Mouse (Mus musculus) forebrain, postnatal 0 days (tissue): ENCODE measurements around the gene Sult1a1. TPM values are rescaled to one million over a fixed set of nuclear protein-coding genes. Genes with fewer than 3 reads are reported as not detected.

Source experiments
- ATAC-seq: fragments of 200-750 bp; cut with Nextera tagmentation; 2 replicates; pipeline ENCODE4 v1.8.0; 2017; ENCODE audit warnings: mild to moderate bottlenecking, moderate library complexity
- DNase-seq: peaks from one replicate; pipeline ENCODE4 v3.0.0-alpha.2; 2015
- H3K27ac ChIP-seq: fragments of 300-500 bp; sonication (generic); 2 replicates; pipeline ENCODE4 v1.5.1; 2014; ENCODE audit warnings: low read depth, mild to moderate bottlenecking, antibody characterized with exemption, low read length, moderate library complexity, mixed read lengths
- H3K27me3 ChIP-seq: fragments of 300-500 bp; sonication (generic); 2 replicates; pipeline ENCODE4 v1.6.1; 2014; ENCODE audit warnings: mild to moderate bottlenecking, low read length, mixed read lengths; ENCODE audit not compliant: insufficient read depth
- H3K36me3 ChIP-seq: fragments of 300-500 bp; sonication (generic); 2 replicates; pipeline ENCODE4 v1.6.1; 2014; ENCODE audit warnings: mild to moderate bottlenecking, moderate library complexity; ENCODE audit not compliant: insufficient read depth
- H3K4me1 ChIP-seq: fragments of 300-500 bp; sonication (generic); 2 replicates; pipeline ENCODE4 v1.6.1; 2014; ENCODE audit warnings: antibody characterized with exemption; ENCODE audit not compliant: insufficient read depth
- H3K4me2 ChIP-seq: fragments of 300-500 bp; sonication (generic); 2 replicates; pipeline ENCODE4 v1.6.1; 2014; ENCODE audit warnings: low read depth, mild to moderate bottlenecking, moderate library complexity
- H3K4me3 ChIP-seq: fragments of 300-500 bp; sonication (generic); 2 replicates; pipeline ENCODE4 v1.5.1; 2014; ENCODE audit warnings: low read depth, low read length, mixed read lengths
- H3K9ac ChIP-seq: fragments of 300-500 bp; sonication (generic); 2 replicates; pipeline ENCODE4 v1.6.1; 2014; ENCODE audit warnings: mild to moderate bottlenecking
- H3K9me3 ChIP-seq: fragments of 300-500 bp; sonication (generic); 2 replicates; pipeline ENCODE4 v1.6.1; 2016; ENCODE audit warnings: low read length
- CTCF ChIP-seq: sonication (generic); IDR thresholded peaks from 2 replicates; pipeline ENCODE4 v1.5.1; 2016; ENCODE audit warnings: antibody characterized with exemption, control low read depth, low read depth
- WGBS: fragments of 180-500 bp; shearing (Covaris S2); extraction: QIAGEN DNeasy Blood & Tissue Kit; methylation state at CpG from one replicate; pipeline ENCODE4 v1.1.7; 2014; 5-methylcytosine and 5-hydroxymethylcytosine counted together
- polyA plus RNA-seq: library from polyadenylated mRNA; unstranded; fragments of >200 nt; fragmentation: Nextera tagmentation; extraction: Ambion mirVana; gene quantifications from 2 replicates; pipeline ENCODE4 v1.2.1, GENCODE M21; 2015
- total RNA-seq: library from RNA; depleted of rRNA; stranded (reverse); fragments of >200 nt; gene quantifications from 2 replicates; pipeline ENCODE4 v1.2.3, GENCODE M21; 2014

Sult1a1 gene
- total and polyA plus RNA-seq, 2 experiments from 2014 or later: 16.0 to 22.8 TPM

DNA sequence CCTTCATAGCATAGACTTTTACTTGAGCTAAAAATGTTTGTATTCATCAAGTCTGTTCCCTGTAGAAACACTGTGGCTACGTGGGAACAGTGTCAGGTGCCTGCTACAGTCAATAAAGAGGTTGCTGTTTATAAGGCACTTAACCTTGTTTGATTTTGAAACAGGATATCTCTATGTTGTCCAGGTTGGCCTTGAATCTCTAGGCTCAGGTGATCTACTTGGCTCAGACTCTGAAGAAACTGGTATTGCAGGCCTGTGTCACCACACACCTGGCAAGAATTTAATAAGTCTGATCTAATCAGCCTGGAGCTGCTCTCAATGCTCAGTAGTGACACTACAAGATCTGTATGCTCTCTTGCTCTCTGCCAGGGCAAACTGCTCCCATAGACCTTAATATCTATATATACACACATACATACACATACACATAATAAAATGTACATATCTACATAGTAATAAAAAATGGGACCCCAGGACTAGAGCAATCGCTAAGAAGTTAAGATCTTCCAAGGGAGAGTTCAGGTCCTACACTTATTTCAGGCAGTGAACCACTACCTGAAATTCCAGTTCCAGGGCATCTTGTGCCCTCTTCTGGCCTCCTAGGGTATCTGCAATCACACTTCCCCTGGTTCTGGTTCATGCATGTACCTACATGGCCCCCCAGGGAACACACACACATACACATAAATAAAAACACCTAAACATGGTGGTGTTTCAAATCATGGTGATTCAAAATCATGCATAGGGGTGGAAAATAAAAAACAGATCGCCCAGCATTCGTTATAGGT is 39.3 kb downstream of the Sult1a1 start:
- H3K36me3 ChIP-seq: no peaks in the 10 kb centered on the region
- H3K9me3 ChIP-seq: no peaks in the 10 kb centered on the region
- H3K27ac ChIP-seq: no peak overlapping the region
- no peak overlapping the region for H3K4me2 ChIP-seq
- H3K9ac ChIP-seq: no peak overlapping the region
- WGBS: 17% methylated on average over 4 of the region's 4 CpGs
- no peaks in the 10 kb centered on the region for H3K4me1 ChIP-seq
- peak; percentile 71 for TF ChIP-seq CTCF
- no peak overlapping the region for H3K4me3 ChIP-seq
- DNase-seq: peak; percentile 41
- no peaks in the 10 kb centered on the region for H3K27me3 ChIP-seq
- ATAC-seq: no peak

DNA sequence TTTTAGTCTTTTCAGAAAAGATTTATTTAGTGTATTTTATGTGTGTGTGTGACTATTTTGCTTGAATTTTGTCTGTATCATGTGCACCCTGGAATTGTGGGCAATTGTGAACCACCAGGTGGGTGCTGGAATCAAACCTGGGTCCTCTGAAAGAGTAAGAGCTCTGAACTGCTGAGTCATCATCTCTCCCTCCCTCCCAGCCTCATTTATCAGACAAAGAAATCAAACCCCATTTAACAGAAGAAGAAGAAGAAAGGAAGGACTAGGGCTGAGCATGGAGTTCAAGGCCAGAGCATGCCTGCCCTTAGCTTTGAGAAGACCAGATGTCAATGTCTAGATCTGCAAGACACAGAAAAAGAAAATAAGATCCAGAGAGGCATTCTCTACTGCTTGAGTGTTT is 40.9 kb downstream of the Sult1a1 start:
- no peak for DNase-seq
- H3K27ac ChIP-seq: no peak overlapping the region
- TF ChIP-seq CTCF: no peak
- no peak overlapping the region for H3K4me3 ChIP-seq
- ATAC-seq: no peak
- no peak overlapping the region for H3K4me2 ChIP-seq
- no peaks in the 10 kb centered on the region for H3K4me1 ChIP-seq
- H3K36me3 ChIP-seq: no peaks in the 10 kb centered on the region
- no peak overlapping the region for H3K9ac ChIP-seq
- H3K9me3 ChIP-seq: no peaks in the 10 kb centered on the region
- H3K27me3 ChIP-seq: no peaks in the 10 kb centered on the region

DNA sequence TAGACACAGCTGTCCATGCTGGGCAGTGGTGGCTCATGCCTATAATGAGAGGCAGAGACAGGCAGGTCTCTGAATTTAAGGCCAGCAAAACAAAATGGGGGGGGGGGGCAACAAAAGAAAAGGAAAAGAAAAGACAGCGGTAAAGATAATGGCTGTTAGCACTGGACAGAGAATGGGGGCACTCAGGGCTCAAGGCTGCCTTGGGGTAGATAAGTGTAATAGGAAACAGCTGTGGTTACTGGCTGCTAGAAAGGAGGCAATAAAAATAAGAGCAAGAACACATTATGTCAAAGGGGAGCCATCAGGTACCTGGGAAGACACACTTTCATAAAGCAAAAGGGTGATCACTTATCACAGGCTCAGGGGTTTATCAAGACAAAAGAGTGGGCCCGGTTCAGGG is 43.8 kb downstream of the Sult1a1 start:
- 91% methylated on average over 2 of the region's 2 CpGs for WGBS
- H3K27ac ChIP-seq: no peak overlapping the region
- ATAC-seq (no peak), DNase-seq (no peak)
- H3K4me3 ChIP-seq: no peak overlapping the region
- H3K27me3 ChIP-seq: no peaks in the 10 kb centered on the region
- H3K9me3 ChIP-seq: no peaks in the 10 kb centered on the region
- H3K4me2 ChIP-seq: no peak overlapping the region
- TF ChIP-seq CTCF: no peak
- no peaks in the 10 kb centered on the region for H3K36me3 ChIP-seq
- H3K9ac ChIP-seq: no peak overlapping the region
- H3K4me1 ChIP-seq: no peaks in the 10 kb centered on the region

DNA sequence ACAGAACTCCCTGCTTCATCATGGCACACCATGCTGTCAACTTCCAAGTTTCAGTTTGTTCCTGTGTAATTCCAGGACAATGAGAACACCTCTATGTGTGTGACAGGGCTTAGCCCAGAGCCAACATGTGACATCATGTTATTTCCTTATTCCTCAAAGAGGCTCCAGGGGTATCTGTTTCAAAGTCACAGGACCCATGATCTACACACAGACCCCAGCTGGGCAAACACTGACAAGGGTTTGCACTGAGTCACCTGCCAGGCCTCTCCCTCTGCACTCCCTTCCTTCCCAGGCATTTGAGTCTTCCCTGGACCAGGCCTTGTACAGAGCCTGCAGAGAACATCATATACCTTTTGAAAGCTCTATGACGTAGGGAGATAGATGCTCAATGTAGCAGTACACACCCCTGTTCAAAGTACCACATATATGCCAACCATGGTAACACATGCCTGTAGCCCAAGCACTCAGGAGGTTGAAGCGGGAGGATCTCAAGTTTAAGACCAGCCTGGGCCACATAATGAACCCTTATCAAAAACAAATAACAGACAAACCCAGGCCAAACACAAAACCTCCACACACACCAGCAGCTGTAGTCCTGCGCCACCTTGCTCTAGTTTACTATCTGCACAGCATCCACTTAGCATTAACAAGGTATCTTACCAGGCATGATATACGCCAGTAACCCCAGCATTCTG is 45.3 kb downstream of the Sult1a1 start, which contains the start of gene Nupr1:
Gene Nupr1 (minus strand): TSS at position 38 of the 695 bp plus-strand sequence.
- no peak within 1 kb of the TSS for H3K4me2 ChIP-seq
- H3K27ac ChIP-seq: no peak within 1 kb of the TSS
- H3K27me3 ChIP-seq: no peaks in the 10 kb centered on the region
- H3K9ac ChIP-seq: no peak within 1 kb of the TSS
- no peak within 1 kb of the TSS for H3K4me3 ChIP-seq
- DNase-seq: no peak
- H3K4me1 ChIP-seq: no peaks in the 10 kb centered on the region
- no peaks in the 10 kb centered on the region for H3K9me3 ChIP-seq
- no peaks in the 10 kb centered on the region for H3K36me3 ChIP-seq
- no peak for TF ChIP-seq CTCF
- WGBS: 94% methylated on average over 4 of the region's 4 CpGs
- no peak for ATAC-seq

DNA sequence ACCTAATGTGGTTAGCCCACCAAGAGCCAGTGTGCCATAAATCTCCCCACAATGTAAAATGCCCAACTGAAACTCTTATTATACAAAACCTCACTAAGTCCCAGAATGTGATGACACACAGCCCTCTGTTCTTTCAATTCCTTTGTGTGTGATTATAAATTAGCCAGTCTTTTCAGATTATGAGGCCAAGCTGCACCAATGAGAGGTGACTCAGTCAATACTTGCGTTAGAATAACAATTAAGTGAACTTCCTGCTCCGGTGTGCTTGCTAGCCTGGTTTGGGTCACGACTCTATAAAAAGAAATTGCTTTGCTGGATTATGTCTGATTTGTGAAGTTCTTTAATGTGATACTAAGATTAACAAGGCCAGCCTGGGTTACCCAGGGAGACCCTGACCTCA is 46.3 kb downstream of the Sult1a1 start:
- WGBS: 16% methylated on average over 3 of the region's 3 CpGs
- no peak for ATAC-seq
- H3K27me3 ChIP-seq: no peaks in the 10 kb centered on the region
- H3K36me3 ChIP-seq: no peaks in the 10 kb centered on the region
- H3K4me2 ChIP-seq: no peak overlapping the region
- H3K9ac ChIP-seq: no peak overlapping the region
- no peaks in the 10 kb centered on the region for H3K4me1 ChIP-seq
- H3K4me3 ChIP-seq: no peak overlapping the region
- H3K9me3 ChIP-seq: no peaks in the 10 kb centered on the region
- no peak for DNase-seq
- no peak for TF ChIP-seq CTCF
- H3K27ac ChIP-seq: no peak overlapping the region

DNA sequence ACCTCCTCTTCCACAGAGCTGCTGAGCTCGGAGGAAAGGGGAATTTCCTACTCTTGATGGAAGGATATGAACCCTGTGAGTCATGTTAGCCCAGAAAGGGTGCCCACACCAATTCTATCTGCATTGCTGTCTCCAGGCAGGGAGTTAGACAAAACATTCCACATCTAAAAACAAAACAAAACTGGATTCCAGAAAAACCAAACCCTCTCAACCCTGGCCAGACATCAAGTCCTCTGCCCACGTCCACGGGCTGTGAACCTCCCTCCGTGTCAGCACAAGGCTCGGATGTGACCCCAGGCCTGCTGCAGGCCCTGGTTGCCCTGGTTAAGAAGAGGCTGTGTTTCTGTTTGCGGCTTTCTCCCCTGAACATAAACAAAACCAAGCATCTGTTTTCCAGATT is 48.1 kb downstream of the Sult1a1 start:
- Histone ChIP-seq H3K27me3 (no peaks in the 10 kb centered on the region), H3K27ac (no peak overlapping the region), H3K36me3 (no peaks in the 10 kb centered on the region), H3K4me1 (no peaks in the 10 kb centered on the region), H3K9me3 (no peaks in the 10 kb centered on the region), H3K4me3 (no peak overlapping the region), H3K4me2 (no peak overlapping the region), H3K9ac (no peak overlapping the region)
- DNase-seq: no peak
- no peak for ATAC-seq
- TF ChIP-seq CTCF: no peak
- WGBS: 82% methylated on average over 6 of the region's 6 CpGs

DNA sequence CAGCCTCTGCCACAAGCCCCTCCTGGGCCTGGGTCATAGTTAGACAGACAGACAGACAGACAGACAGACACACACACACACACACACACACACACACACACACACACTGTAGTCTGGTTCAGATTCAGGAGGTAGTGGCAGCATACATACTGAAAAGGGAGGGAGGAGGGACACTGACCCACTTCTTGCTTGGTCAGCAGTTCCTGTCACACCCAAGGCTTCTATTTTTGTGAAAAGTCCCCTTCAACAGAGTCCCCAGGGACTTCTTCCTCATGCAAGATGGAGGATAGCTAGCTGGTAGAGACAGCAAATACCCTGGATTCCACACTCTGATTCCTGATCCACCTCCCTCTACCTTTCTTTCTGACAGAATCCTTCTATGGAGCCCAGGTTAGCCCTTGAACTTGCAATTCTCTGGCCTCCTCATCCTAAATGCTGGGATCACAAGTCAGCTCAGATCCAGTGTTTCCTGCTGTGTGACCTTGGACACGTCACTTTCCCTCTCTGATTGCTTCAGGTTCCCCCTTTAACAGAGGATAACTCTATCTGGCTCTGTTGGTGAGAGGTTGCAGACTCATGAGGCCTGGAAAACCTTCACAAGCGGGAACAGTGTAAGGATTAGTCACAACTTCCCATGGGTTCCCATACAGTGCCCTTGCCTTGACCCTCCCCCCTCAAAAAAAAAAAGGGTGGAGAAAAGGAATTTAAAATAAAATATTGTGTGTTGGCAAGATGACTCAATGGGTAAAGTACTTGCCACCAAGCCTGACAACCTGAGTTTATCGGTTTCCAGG is 50.2 kb downstream of the Sult1a1 start:
- no peaks in the 10 kb centered on the region for H3K36me3 ChIP-seq
- H3K9me3 ChIP-seq: no peaks in the 10 kb centered on the region
- H3K4me2 ChIP-seq: no peak overlapping the region
- no peak overlapping the region for H3K4me3 ChIP-seq
- no peak overlapping the region for H3K27ac ChIP-seq
- no peak overlapping the region for H3K9ac ChIP-seq
- H3K4me1 ChIP-seq: no peaks in the 10 kb centered on the region
- WGBS: 91% methylated on average over 3 of the region's 3 CpGs
- no peak for ATAC-seq
- TF ChIP-seq CTCF: no peak
- DNase-seq: no peak
- no peaks in the 10 kb centered on the region for H3K27me3 ChIP-seq
